Mouse (Mus musculus): ENCODE data around the gene Dnlz. TPM values are rescaled to one million over a fixed set of nuclear protein-coding genes. Genes with fewer than 3 reads are reported as not detected.

The Dnlz gene
- polyA plus RNA-seq, 1 experiment from 2014 or later = 28.3 TPM

DNA sequence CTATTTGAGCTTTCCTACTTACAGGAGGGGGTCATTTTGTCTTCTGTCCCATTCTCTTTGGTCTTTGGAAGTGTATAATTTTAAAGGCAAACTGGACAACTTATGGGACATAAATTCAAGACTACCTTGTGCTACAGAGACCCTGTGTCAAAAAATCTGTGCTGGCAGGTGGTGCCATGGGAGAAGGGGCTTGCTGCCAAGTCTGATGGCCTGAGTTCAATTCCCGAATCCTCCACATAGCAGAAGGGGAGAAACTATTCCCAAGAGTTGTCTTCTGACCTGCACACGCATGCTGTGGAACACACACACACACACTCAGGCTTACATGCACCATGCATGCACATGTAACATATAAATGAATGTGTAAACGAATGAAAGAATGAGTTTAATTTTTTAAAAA is 45.2 kb downstream of the Dnlz start:
- no peak overlapping the region for H3K9ac ChIP-seq
- WGBS = 95% methylated on average over 3 of the region's 3 CpGs

DNA sequence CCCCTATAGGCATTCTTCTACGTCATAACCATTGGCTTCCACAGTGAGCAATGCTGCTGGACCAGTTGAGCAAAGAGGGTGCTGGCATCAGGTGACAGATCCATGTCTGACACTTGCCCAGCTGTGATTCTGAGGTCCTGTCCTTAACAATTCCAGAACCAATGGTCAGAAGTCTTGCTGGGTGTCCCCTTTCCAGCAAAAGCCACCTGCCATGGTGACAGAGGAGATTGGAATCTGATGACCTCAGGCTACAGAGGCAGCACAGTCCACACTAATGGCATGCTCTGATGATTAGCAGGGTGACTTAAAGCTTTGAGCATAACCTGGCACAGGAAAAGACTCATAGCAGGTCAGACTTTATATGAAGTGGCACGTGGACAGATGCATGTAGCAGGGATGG is 46.4 kb downstream of the Dnlz start:
- Histone ChIP-seq H3K27me3 (ENCODE audit: control insufficient read depth, insufficient read depth, low read length) (no peaks in the 10 kb centered on the region), H3K36me3 (replicated peaks; ENCODE audit: control insufficient read depth, insufficient read depth) (no peaks in the 10 kb centered on the region), H3K4me2 (replicated peaks) (no peak overlapping the region), H3K9me3 (ENCODE audit: control insufficient read depth, low read length) (no peaks in the 10 kb centered on the region), H3K9ac (no peak overlapping the region), H3K4me1 (replicated peaks; ENCODE audit: control insufficient read depth, insufficient read depth, low read length) (no peaks in the 10 kb centered on the region), H3K4me3 (replicated peaks; ENCODE audit: low read length) (no peak overlapping the region), H3K27ac (no peak overlapping the region)
- WGBS = 90% methylated on average over 2 of the region's 2 CpGs
- ATAC-seq (ENCODE audit: low FRiP score) (no peak), DNase-seq (ENCODE audit: low spot score) (no peak)

More for the DNA sequence above, 45.2 kb downstream of the Dnlz start:
- H3K9me3 ChIP-seq (ENCODE audit: control insufficient read depth, low read length) = no peaks in the 10 kb centered on the region
- ATAC-seq (ENCODE audit: low FRiP score) (no peak), DNase-seq (ENCODE audit: low spot score) (no peak)
- H3K27ac ChIP-seq = no peak overlapping the region
- H3K27me3 ChIP-seq (ENCODE audit: control insufficient read depth, insufficient read depth, low read length) = no peaks in the 10 kb centered on the region
- H3K4me2 ChIP-seq (replicated peaks) = no peak overlapping the region
- H3K4me3 ChIP-seq (replicated peaks; ENCODE audit: low read length) = no peak overlapping the region
- H3K36me3 ChIP-seq (replicated peaks; ENCODE audit: control insufficient read depth, insufficient read depth) = no peaks in the 10 kb centered on the region
- no peaks in the 10 kb centered on the region for H3K4me1 ChIP-seq (replicated peaks; ENCODE audit: control insufficient read depth, insufficient read depth, low read length)

DNA sequence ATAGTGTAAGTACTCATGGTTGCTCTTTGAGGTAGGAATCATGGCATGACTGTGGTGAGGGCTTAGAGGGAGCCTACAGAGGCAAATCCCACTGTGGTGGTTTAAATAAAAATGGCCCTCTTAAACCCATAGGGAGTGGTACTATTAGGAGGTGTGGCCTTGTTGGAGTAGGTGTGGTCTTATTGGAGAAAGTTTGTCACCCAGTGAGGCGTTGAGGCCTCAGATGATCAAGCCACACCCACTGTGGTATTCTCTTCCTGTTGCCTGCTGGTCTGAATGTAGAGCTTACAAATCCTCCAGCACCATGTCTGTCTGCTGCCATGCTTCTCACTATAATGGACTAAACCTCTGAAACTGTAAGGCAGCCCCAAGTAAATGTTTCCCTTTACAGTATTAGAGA is 47.2 kb downstream of the Dnlz start:
- WGBS = 79% methylated on average over 1 of the region's 1 CpGs
- no peaks in the 10 kb centered on the region for H3K9me3 ChIP-seq (ENCODE audit: control insufficient read depth, low read length)
- H3K36me3 ChIP-seq (replicated peaks; ENCODE audit: control insufficient read depth, insufficient read depth) = no peaks in the 10 kb centered on the region

DNA sequence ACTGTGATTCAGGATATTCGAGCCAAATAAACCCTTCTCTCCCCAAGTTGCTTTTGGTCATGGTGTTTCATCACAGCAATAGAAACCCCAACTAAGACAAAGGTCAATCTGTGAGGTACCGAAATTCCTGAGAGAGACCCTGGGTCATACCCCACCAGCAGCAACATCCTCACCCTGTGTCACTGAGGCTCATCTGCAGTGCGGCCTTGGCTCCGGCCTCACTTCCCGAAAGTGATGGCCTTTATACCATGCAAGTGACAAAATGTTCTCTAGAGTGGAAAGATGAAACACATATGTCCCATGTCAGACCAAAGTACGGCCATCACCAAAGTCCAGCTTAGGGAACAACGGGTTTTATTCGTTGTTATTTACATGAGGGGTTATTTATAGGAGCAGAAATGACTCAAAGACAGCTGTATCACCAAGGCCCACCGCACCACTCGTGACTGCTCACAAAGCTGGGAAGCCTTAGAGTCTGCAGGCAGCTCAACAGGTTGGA is 49.9 kb downstream of the Dnlz start:
- H3K9ac ChIP-seq = no peak overlapping the region
- no peaks in the 10 kb centered on the region for H3K36me3 ChIP-seq (replicated peaks; ENCODE audit: control insufficient read depth, insufficient read depth)
- no peak overlapping the region for H3K4me3 ChIP-seq (replicated peaks; ENCODE audit: low read length)
- H3K9me3 ChIP-seq (ENCODE audit: control insufficient read depth, low read length) = no peaks in the 10 kb centered on the region
- ATAC-seq (ENCODE audit: low FRiP score) (no peak), DNase-seq (ENCODE audit: low spot score) (no peak)
- H3K4me2 ChIP-seq (replicated peaks) = no peak overlapping the region
- H3K27me3 ChIP-seq (ENCODE audit: control insufficient read depth, insufficient read depth, low read length) = no peaks in the 10 kb centered on the region
- H3K4me1 ChIP-seq (replicated peaks; ENCODE audit: control insufficient read depth, insufficient read depth, low read length) = peaks cover 29% of the 10 kb centered on the region
- 91% methylated on average over 10 of the region's 10 CpGs for WGBS
- no peak overlapping the region for H3K27ac ChIP-seq

More for the DNA sequence above, 47.2 kb downstream of the Dnlz start:
- Histone ChIP-seq H3K27me3 (ENCODE audit: control insufficient read depth, insufficient read depth, low read length) (no peaks in the 10 kb centered on the region), H3K4me3 (replicated peaks; ENCODE audit: low read length) (no peak overlapping the region), H3K4me2 (replicated peaks) (no peak overlapping the region), H3K9ac (no peak overlapping the region), H3K27ac (no peak overlapping the region), H3K4me1 (replicated peaks; ENCODE audit: control insufficient read depth, insufficient read depth, low read length) (peaks cover 3% of the 10 kb centered on the region; the same call in 1 of the 2 replicates)
- DNase-seq (ENCODE audit: low spot score) (no peak), ATAC-seq (ENCODE audit: low FRiP score) (no peak)

GRCm38 (mm10) chr2:26300808-26301174 is 51.1 kb downstream of the Dnlz start:
- H3K4me3 ChIP-seq (replicated peaks; ENCODE audit: low read length) = no peak overlapping the region
- no peak for ATAC-seq (ENCODE audit: low FRiP score)
- no peaks in the 10 kb centered on the region for H3K9me3 ChIP-seq (ENCODE audit: control insufficient read depth, low read length)
- H3K27me3 ChIP-seq (ENCODE audit: control insufficient read depth, insufficient read depth, low read length) = no peaks in the 10 kb centered on the region
- H3K9ac ChIP-seq = no peak overlapping the region
- DNase-seq (ENCODE audit: low spot score) = peak; percentile 86
- H3K4me1 ChIP-seq (replicated peaks; ENCODE audit: control insufficient read depth, insufficient read depth, low read length) = peaks cover 35% of the 10 kb centered on the region
- 1% methylated on average over 3 of the region's 3 CpGs for WGBS
- no peak overlapping the region for H3K27ac ChIP-seq
- H3K36me3 ChIP-seq (replicated peaks; ENCODE audit: control insufficient read depth, insufficient read depth) = no peaks in the 10 kb centered on the region
- no peak overlapping the region for H3K4me2 ChIP-seq (replicated peaks)

- Histone ChIP-seq H3K27me3 (ENCODE audit: control insufficient read depth, insufficient read depth, low read length) (no peaks in the 10 kb centered on the region), H3K27ac (no peak overlapping the region), H3K9ac (no peak overlapping the region), H3K9me3 (ENCODE audit: control insufficient read depth, low read length) (no peaks in the 10 kb centered on the region), H3K4me1 (replicated peaks; ENCODE audit: control insufficient read depth, insufficient read depth, low read length) (peaks cover 35% of the 10 kb centered on the region), H3K4me3 (replicated peaks; ENCODE audit: low read length) (no peak overlapping the region), H3K36me3 (replicated peaks; ENCODE audit: control insufficient read depth, insufficient read depth) (no peaks in the 10 kb centered on the region), H3K4me2 (replicated peaks) (no peak overlapping the region)
- ATAC-seq (ENCODE audit: low FRiP score) (no peak), DNase-seq (ENCODE audit: low spot score) (no peak)
- 30% methylated on average over 5 of the region's 5 CpGs for WGBS
Observed at GRCm38 (mm10) chr2:26300161-26300807, 51.6 kb downstream of the Dnlz start.

DNA sequence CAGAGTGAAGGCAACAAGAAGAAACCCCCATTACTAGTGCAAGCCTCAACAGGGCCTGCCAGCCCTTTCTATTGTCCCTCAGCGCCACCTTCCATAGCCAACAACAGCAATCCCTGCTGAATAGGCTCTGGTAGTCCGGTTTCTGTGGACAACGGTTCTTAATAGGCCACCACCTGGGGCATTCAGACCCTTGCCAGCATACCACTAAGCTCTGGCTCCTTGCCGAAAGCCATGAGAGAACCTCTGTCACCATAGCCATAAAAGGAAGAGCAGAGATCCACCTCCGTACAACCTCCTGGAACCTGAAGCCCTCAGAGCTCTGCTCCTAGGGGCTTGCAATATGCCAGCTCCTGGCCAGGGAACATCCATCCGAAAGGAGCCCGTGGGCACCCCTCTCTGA is 52.6 kb downstream of the Dnlz start:
- peak overlapping the region; percentile 80 for H3K27ac ChIP-seq
- H3K4me1 ChIP-seq (replicated peaks; ENCODE audit: control insufficient read depth, insufficient read depth, low read length) = peaks cover 35% of the 10 kb centered on the region
- H3K9ac ChIP-seq = peak overlapping the region; percentile 31
- H3K4me3 ChIP-seq (replicated peaks; ENCODE audit: low read length) = no peak overlapping the region
- WGBS = 23% methylated on average over 7 of the region's 7 CpGs
- no peaks in the 10 kb centered on the region for H3K27me3 ChIP-seq (ENCODE audit: control insufficient read depth, insufficient read depth, low read length)
- ATAC-seq (ENCODE audit: low FRiP score) (no peak), DNase-seq (ENCODE audit: low spot score) (no peak)
- H3K36me3 ChIP-seq (replicated peaks; ENCODE audit: control insufficient read depth, insufficient read depth) = no peaks in the 10 kb centered on the region
- H3K9me3 ChIP-seq (ENCODE audit: control insufficient read depth, low read length) = no peaks in the 10 kb centered on the region
- peak overlapping the region; percentile 37 for H3K4me2 ChIP-seq (replicated peaks)

GRCm38 (mm10) chr2:26298856-26299230 is 53.1 kb downstream of the Dnlz start:
- peak overlapping the region; percentile 37 for H3K4me2 ChIP-seq (replicated peaks)
- no peaks in the 10 kb centered on the region for H3K36me3 ChIP-seq (replicated peaks; ENCODE audit: control insufficient read depth, insufficient read depth)
- ATAC-seq (ENCODE audit: low FRiP score) (peak; percentile 9), DNase-seq (ENCODE audit: low spot score) (no peak)
- peak overlapping the region; percentile 31 for H3K9ac ChIP-seq
- peaks cover 35% of the 10 kb centered on the region for H3K4me1 ChIP-seq (replicated peaks; ENCODE audit: control insufficient read depth, insufficient read depth, low read length)
- WGBS = 5% methylated on average over 4 of the region's 4 CpGs
- H3K27ac ChIP-seq = peak overlapping the region; percentile 80
- no peak overlapping the region for H3K4me3 ChIP-seq (replicated peaks; ENCODE audit: low read length)
- no peaks in the 10 kb centered on the region for H3K27me3 ChIP-seq (ENCODE audit: control insufficient read depth, insufficient read depth, low read length)
- H3K9me3 ChIP-seq (ENCODE audit: control insufficient read depth, low read length) = no peaks in the 10 kb centered on the region

DNA sequence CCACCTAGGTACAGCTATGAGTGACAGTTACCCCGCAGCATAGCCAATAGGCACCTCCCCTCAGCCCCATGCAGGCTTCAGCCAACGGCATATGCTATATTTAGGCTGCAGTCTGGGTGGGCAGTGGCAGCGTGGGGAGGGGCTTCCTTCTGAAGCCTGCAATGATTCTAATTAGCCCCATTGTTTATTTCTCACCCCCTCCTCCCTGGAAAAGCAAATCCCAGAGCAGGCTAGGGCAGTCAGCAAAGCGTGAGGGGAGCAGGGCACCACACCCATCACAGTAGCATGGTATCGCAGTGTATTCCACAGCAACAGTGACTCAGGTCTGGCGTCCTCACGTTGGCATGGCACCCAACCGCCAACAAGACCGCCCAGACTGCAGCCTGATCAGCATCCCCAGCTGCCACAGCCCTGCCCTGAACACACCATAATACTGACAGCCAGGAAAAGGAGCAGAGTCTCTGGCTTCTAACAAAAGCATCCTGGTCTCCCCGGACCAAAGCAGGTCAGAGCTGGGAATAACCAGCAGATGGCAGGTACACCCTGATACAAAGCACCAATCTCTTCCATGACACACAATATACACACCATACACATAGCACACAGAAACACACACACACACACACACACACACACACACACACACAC is 53.6 kb downstream of the Dnlz start:
- Histone ChIP-seq H3K27ac (peak overlapping the region; percentile 80), H3K36me3 (replicated peaks; ENCODE audit: control insufficient read depth, insufficient read depth) (no peaks in the 10 kb centered on the region), H3K9me3 (ENCODE audit: control insufficient read depth, low read length) (no peaks in the 10 kb centered on the region), H3K27me3 (ENCODE audit: control insufficient read depth, insufficient read depth, low read length) (no peaks in the 10 kb centered on the region), H3K4me3 (replicated peaks; ENCODE audit: low read length) (no peak overlapping the region), H3K9ac (peak overlapping the region; percentile 31), H3K4me2 (replicated peaks) (peak overlapping the region; percentile 37), H3K4me1 (replicated peaks; ENCODE audit: control insufficient read depth, insufficient read depth, low read length) (peaks cover 35% of the 10 kb centered on the region)
- DNase-seq (ENCODE audit: low spot score) (peak; percentile 60), ATAC-seq (ENCODE audit: low FRiP score) (peak; percentile 82)
- 2% methylated on average over 10 of the region's 10 CpGs for WGBS

Data from hindbrain, embryonic 14.5 days (tissue).